Mouse (Mus musculus) neural tube, embryonic 14.5 days (tissue): ENCODE data around the gene Mrpl34. TPM values are rescaled to one million over a fixed set of nuclear protein-coding genes. Genes with fewer than 3 reads are reported as not detected.
A peak's percentile ranks its signal among the peaks of the same experiment; 100 is the strongest.

ENCODE experiments used
- ATAC-seq: fragments of 200-750 bp; cut with Nextera tagmentation; 2 replicates; pipeline ENCODE4 v1.8.0; 2017; ENCODE audit warnings: low read depth, mild to moderate bottlenecking, moderate TSS enrichment, moderate library complexity
- H3K27ac ChIP-seq: fragments of 300-500 bp; sonication (generic); 2 replicates; pipeline ENCODE4 v1.5.1; 2014; ENCODE audit warnings: low read depth, mild to moderate bottlenecking, control low read depth, low read length, moderate library complexity, mixed read lengths
- H3K27me3 ChIP-seq: fragments of 300-500 bp; sonication (generic); 2 replicates; pipeline ENCODE4 v1.6.1; 2014; ENCODE audit warnings: low read length; ENCODE audit not compliant: control insufficient read depth, insufficient read depth
- H3K36me3 ChIP-seq: fragments of 300-500 bp; sonication (generic); 2 replicates; pipeline ENCODE4 v1.6.1; 2014; ENCODE audit warnings: low read length, mixed read lengths; ENCODE audit not compliant: control insufficient read depth, insufficient read depth
- H3K4me1 ChIP-seq: fragments of 300-500 bp; sonication (generic); 2 replicates; pipeline ENCODE4 v1.6.1; 2014; ENCODE audit warnings: low read length; ENCODE audit not compliant: control insufficient read depth, insufficient read depth
- H3K4me2 ChIP-seq: fragments of 300-500 bp; sonication (generic); 2 replicates; pipeline ENCODE4 v1.6.1; 2014; ENCODE audit warnings: mild to moderate bottlenecking, low read depth, low read length, control low read depth
- H3K4me3 ChIP-seq: fragments of 300-500 bp; sonication (generic); 2 replicates; pipeline ENCODE4 v1.5.1; 2014; ENCODE audit warnings: low read depth, low read length, control low read depth, mixed read lengths
- H3K9ac ChIP-seq: fragments of 300-500 bp; sonication (generic); replicated peaks from 2 replicates; pipeline ENCODE4 v1.6.1; 2014; ENCODE audit warnings: low read depth, mild to moderate bottlenecking, control low read depth, low read length, mixed read lengths
- H3K9me3 ChIP-seq: fragments of 300-500 bp; sonication (generic); 2 replicates; pipeline ENCODE4 v1.6.1; 2016; ENCODE audit warnings: low read length; ENCODE audit not compliant: control insufficient read depth
- WGBS: fragments of 180-500 bp; shearing (Covaris S2); extraction: QIAGEN DNeasy Blood & Tissue Kit; methylation state at CpG from one replicate; pipeline ENCODE4 v1.1.7; 2014; 5-methylcytosine and 5-hydroxymethylcytosine counted together
- polyA plus RNA-seq: library from polyadenylated mRNA; unstranded; fragments of >200 nt; fragmentation: Nextera tagmentation; extraction: Ambion mirVana; gene quantifications from 2 replicates; pipeline ENCODE4 v1.2.1, GENCODE M21; 2014

The Mrpl34 gene
- polyA plus RNA-seq, 1 experiment from 2014 or later = 186 TPM

DNA sequence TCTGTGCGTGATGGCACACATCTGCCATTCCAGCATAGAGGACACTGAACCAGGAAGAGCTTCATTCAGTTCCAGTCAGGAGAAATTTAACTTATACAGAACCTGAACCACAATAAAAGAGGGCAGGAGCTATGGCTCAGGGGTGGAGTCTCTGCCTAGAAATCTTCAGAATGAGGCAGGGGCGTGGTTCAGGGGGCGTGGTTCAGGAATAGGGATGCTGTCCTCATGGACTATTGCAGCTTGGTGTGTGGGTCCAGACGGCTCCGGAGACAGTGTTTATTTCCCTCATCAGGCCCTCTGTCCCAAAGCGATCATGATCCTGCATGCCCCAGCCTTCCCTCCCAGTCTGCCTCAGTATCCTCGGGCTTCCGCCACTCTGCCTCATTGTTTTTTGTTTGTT is 10.1 kb upstream of the Mrpl34 start:
- Histone ChIP-seq H3K27me3 (no peaks in the 10 kb centered on the region), H3K36me3 (peaks cover 16% of the 10 kb centered on the region; the same call in 1 of the 2 replicates), H3K4me1 (peaks cover 4% of the 10 kb centered on the region; the same call in 1 of the 2 replicates), H3K4me2 (no peak overlapping the region), H3K9me3 (no peaks in the 10 kb centered on the region), H3K9ac (no peak overlapping the region), H3K4me3 (no peak overlapping the region), H3K27ac (no peak overlapping the region)
- 79% methylated on average over 8 of the region's 8 CpGs for WGBS
- no peak for ATAC-seq

- no peak for ATAC-seq
These were observed 7.9 kb upstream of the Mrpl34 start for GRCm38 (mm10) chr8:71456906-71457305.

GRCm38 (mm10) chr8:71457659-71458270 is 7.0 kb upstream of the Mrpl34 start:
- no peak overlapping the region for H3K9ac ChIP-seq
- no peak overlapping the region for H3K27ac ChIP-seq
- no peak overlapping the region for H3K4me2 ChIP-seq
- H3K4me1 ChIP-seq = peaks cover 21% of the 10 kb centered on the region
- WGBS = 88% methylated on average over 20 of the region's 20 CpGs
- H3K4me3 ChIP-seq = no peak overlapping the region
- peaks cover 26% of the 10 kb centered on the region; the same call in 1 of the 2 replicates for H3K36me3 ChIP-seq
- H3K27me3 ChIP-seq = no peaks in the 10 kb centered on the region
- no peaks in the 10 kb centered on the region for H3K9me3 ChIP-seq
- ATAC-seq = no peak

More at GRCm38 (mm10) chr8:71456906-71457305, 7.9 kb upstream of the Mrpl34 start:
- Histone ChIP-seq H3K9me3 (no peaks in the 10 kb centered on the region), H3K4me1 (peaks cover 14% of the 10 kb centered on the region), H3K27me3 (no peaks in the 10 kb centered on the region), H3K4me3 (no peak overlapping the region), H3K4me2 (no peak overlapping the region), H3K27ac (no peak overlapping the region), H3K36me3 (peaks cover 26% of the 10 kb centered on the region; the same call in 1 of the 2 replicates), H3K9ac (no peak overlapping the region)
- WGBS = 39% methylated on average over 22 of the region's 22 CpGs

DNA sequence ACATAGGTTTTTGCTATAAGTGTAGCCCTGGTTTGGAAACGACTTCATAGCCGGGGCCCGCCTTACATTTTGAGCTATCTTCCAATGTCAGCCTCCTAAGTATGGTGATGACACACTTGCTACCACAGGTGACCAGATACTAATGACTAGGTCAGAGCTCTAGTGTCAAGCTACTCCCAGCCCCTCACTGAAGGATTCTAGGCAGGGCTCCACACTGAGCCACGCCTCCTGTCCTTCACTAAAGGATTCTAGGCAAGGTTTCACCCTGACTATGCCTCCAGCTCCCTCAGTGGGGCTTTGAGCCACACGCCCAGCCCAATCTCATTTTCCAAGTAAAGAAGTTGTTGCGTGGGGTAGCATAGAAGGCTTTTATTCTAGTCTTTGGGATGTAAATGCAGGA is 4.0 kb upstream of the Mrpl34 start:
- Histone ChIP-seq H3K9ac (no peak overlapping the region), H3K4me1 (peaks cover 32% of the 10 kb centered on the region), H3K9me3 (no peaks in the 10 kb centered on the region), H3K27ac (no peak overlapping the region), H3K27me3 (no peaks in the 10 kb centered on the region), H3K4me2 (no peak overlapping the region), H3K36me3 (peaks cover 26% of the 10 kb centered on the region; the same call in 1 of the 2 replicates), H3K4me3 (no peak overlapping the region)
- ATAC-seq = no peak
- 97% methylated on average over 6 of the region's 6 CpGs for WGBS

GRCm38 (mm10) chr8:71461152-71461840 is 3.5 kb upstream of the Mrpl34 start:
- ATAC-seq = no peak
- WGBS = 79% methylated on average over 47 of the region's 47 CpGs
- no peaks in the 10 kb centered on the region for H3K27me3 ChIP-seq
- H3K9me3 ChIP-seq = no peaks in the 10 kb centered on the region
- peaks cover 34% of the 10 kb centered on the region for H3K4me1 ChIP-seq
- H3K4me3 ChIP-seq = no peak overlapping the region
- no peak overlapping the region for H3K27ac ChIP-seq
- H3K4me2 ChIP-seq = no peak overlapping the region
- peaks cover 26% of the 10 kb centered on the region; the same call in 1 of the 2 replicates for H3K36me3 ChIP-seq
- H3K9ac ChIP-seq = no peak overlapping the region

DNA sequence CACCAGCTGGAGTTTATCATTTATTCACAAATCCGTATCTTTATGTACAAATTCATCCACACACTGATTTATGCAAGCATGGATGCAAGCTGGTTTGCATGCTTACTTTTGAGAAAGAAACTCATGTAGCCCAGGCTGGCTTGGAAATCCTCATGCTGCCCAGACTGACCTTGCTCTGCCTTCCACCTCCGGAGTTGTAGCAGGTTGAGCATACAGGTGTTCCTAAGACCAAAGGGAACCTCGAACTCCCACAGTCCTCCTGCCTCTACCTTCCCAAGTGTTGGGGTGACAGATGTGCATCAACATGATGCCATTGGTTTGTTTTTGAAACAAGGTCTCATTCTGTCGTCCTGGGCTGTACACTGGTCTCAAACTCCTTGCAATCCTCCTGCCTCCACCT is 2.6 kb upstream of the Mrpl34 start:
- Histone ChIP-seq H3K27me3 (no peaks in the 10 kb centered on the region), H3K4me3 (peak overlapping the region; percentile 96), H3K36me3 (peaks cover 26% of the 10 kb centered on the region; the same call in 1 of the 2 replicates), H3K9me3 (no peaks in the 10 kb centered on the region), H3K27ac (no peak overlapping the region), H3K4me1 (peaks cover 34% of the 10 kb centered on the region), H3K9ac (peak overlapping the region; percentile 82; the same call in 1 of the 2 replicates), H3K4me2 (peak overlapping the region; percentile 71)
- 77% methylated on average over 4 of the region's 4 CpGs for WGBS
- no peak for ATAC-seq

- H3K36me3 ChIP-seq = peaks cover 20% of the 10 kb centered on the region; the same call in 1 of the 2 replicates
- ATAC-seq = peak; percentile 1; the same call in 1 of the 2 replicates
- peak overlapping the region; percentile 82 for H3K9ac ChIP-seq
- H3K4me2 ChIP-seq = peak overlapping the region; percentile 71
- peak overlapping the region; percentile 96 for H3K4me3 ChIP-seq
- H3K27ac ChIP-seq = peak overlapping the region; percentile 73
- H3K4me1 ChIP-seq = peaks cover 34% of the 10 kb centered on the region
- WGBS = 5% methylated on average over 16 of the region's 16 CpGs
- H3K9me3 ChIP-seq = no peaks in the 10 kb centered on the region
- no peaks in the 10 kb centered on the region for H3K27me3 ChIP-seq
These were observed 2.0 kb upstream of the Mrpl34 start for GRCm38 (mm10) chr8:71462786-71463185.

DNA sequence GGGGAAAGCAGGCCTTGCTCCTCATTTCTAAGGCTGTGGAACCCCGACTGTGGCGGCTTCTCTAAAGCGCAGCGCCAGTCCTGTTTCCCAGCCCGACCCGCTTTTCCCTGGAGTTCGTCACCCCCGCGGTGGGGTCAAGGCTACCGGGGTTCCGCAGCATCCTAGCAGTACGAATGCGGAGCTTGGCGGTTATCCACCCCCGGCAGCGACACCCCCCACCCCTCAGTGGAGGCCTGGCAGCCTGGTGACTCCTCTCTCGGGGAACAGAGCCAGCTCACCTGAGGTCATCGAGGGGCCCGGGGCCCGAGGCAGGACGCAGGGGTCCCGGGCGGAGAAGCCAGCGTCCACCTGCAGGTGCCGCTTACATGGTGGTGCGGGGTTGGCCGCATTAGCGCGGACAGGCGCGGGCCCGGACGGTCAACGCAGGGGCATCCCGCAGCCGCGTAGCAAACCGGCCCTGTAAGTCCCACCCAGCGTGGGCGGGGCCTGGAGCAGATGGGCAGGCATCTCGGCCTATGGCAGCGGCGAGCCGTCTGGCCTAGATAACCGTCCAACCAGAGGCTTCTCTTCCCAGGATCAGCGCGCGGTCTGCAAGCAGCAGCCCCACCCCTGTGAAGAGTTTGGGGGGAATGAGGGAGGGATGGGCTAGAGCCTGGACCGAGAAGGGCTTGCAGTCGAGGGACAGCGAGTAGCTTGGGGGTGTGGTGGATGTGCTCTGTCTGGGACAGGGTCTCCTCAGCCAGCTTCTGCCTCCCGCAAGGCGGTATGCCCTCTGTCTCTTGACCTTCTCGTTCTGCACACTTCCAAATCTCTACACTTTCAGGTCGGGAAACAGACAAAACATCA is 1.3 kb upstream of the Mrpl34 start, which contains the start of gene Abhd8:
Gene Abhd8 (minus strand): TSS at position 468 of the 846 bp plus-strand sequence.
- peak; percentile 85 for ATAC-seq
- under 1% methylated on average over 55 of the region's 55 CpGs for WGBS

More for the DNA sequence above, 1.3 kb upstream of the Mrpl34 start, which contains the start of gene Abhd8:
- Histone ChIP-seq H3K9ac (peak within 1 kb of the TSS; percentile 82), H3K27me3 (no peaks in the 10 kb centered on the region), H3K4me2 (peak within 1 kb of the TSS; percentile 71), H3K4me1 (peaks cover 34% of the 10 kb centered on the region), H3K27ac (peak within 1 kb of the TSS; percentile 75), H3K36me3 (peaks cover 15% of the 10 kb centered on the region; the same call in 1 of the 2 replicates), H3K9me3 (no peaks in the 10 kb centered on the region), H3K4me3 (peak within 1 kb of the TSS; percentile 96)
